Mouse (Mus musculus): ENCODE results near the gene Focad. TPM values are rescaled to one million over a fixed set of nuclear protein-coding genes. Genes with fewer than 3 reads are reported as not detected.

Gene Focad
- polyA plus RNA-seq (2017; shearing (Covaris generic)), result 26.8 TPM

DNA sequence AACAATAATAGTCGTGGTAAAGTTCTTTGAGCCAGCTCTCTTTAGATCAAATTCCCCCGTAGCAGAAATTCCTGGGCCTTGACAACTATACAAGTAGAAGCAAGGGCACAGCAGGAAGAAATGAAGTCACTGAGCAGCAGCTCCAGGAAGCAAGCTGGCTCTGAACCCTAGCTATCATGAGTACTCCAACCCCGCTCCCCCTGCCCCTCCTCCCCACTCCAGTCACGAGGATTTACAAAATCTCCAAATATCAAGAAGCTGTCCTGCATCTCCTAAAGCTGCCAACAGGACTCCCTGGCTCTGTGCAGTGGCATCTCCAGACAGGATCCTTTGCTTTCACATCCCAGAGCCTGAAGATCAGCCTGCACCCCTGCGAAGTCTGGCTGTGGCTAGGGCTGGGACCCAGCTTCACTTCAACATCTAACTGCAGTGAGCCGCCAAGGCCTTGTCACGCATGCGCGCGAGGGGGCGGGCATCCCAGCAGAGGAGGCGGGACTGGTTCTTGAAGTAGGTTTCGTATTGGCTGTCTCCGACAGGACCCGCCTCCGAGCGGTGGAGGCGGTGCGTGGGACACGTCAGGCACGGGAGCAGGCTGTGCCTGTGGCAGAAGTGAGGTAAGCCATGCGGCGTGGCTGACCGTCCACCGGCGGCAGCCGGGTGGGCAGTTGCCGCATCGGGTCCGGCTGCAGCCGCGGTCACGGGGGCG lies at the start of gene Focad:
Gene Focad, plus strand, starts transcription at position 568 of the 706 bp plus-strand sequence.

DNA sequence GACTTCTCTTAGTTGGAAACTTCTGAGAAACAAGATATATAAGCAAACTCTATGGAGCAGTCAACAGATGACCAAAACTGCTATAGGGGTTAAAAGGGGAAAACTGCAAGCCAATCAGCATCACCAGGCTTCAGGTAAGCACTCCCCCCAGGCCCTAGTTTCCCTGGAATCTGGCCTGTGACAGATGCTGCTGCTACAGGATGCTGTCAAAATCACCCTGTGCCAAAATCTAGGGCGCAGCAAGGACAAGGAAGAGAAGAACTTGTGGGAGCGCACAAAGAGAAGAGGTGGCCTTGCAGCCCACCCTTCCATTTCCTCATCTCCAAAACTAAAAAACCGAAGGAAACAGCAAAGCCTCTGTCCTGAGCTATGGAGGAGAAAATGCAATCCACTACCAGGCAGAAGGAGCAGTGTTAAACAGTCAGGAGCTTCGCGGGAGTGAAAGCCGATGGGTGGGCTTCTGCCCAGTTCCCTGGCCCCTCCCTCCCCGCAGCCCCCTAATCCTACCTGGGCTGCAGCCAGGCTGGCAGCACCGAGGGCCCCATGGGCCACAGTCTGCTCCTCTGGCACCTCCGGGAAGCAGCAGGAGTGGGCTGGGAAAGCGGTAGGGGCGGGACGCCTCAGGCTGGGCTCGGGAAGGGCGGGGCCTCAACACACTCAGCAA lies 344.0 kb downstream of the Focad start, which contains the start of gene Hacd4:
Gene Hacd4, minus strand, starts transcription at position 603 of the 664 bp plus-strand sequence.

Other genes starting within 250 kb of the Focad start
- gene Mllt3, start 61.3 kb upstream of the Focad start, polyA plus RNA-seq (2017; shearing (Covaris generic)), result 144 TPM